Mouse (Mus musculus) B cell, adult 2 months (primary cell): ENCODE measurements around the gene Gjc3.
A peak's percentile ranks its signal among the peaks of the same experiment; 100 is the strongest.
"Not testable (repeated sequence)": the region's sequence is repeated elsewhere in the genome, so short reads cannot be mapped to it uniquely, and the experiment has no call there.

ENCODE experiments used
- DNase-seq, 2 experiments: peaks; one replicate each; pipeline ENCODE4 v3.0.0; 2022

Gjc3 gene

GRCm38 (mm10) chr5:137962945-137963344, at the start of gene Gjc3:
Gene Gjc3 (minus strand): TSS chr5:137963098.
- no peak for DNase-seq

GRCm38 (mm10) chr5:138012382-138012781, 49.5 kb upstream of the Gjc3 start:
- no peak for DNase-seq

- DNase-seq = no peak
Observed at GRCm38 (mm10) chr5:138009437-138009836, 46.5 kb upstream of the Gjc3 start.

GRCm38 (mm10) chr5:137986351-137986750, 23.5 kb upstream of the Gjc3 start:
- DNase-seq = no peak

- no peak for DNase-seq
Observed at GRCm38 (mm10) chr5:137981300-137981699, 18.4 kb upstream of the Gjc3 start, which contains the start of gene Azgp1. Gene Azgp1 (plus strand): TSS chr5:137981520.

- no peak for DNase-seq
Observed at GRCm38 (mm10) chr5:137979081-137979480, 16.2 kb upstream of the Gjc3 start.

- DNase-seq = no peak
Observed at GRCm38 (mm10) chr5:137977291-137977690, 14.4 kb upstream of the Gjc3 start.

- DNase-seq = no peak
Observed at GRCm38 (mm10) chr5:137975434-137975833, 12.5 kb upstream of the Gjc3 start.

- no peak for DNase-seq
Observed at GRCm38 (mm10) chr5:137974724-137975123, 11.8 kb upstream of the Gjc3 start.

- no peak for DNase-seq
Observed at GRCm38 (mm10) chr5:137973738-137974137, 10.8 kb upstream of the Gjc3 start.

GRCm38 (mm10) chr5:137973161-137973560, 10.3 kb upstream of the Gjc3 start:
- no peak for DNase-seq

- no peak for DNase-seq
Observed at GRCm38 (mm10) chr5:137966492-137966891, 3.6 kb upstream of the Gjc3 start.

- no peak for DNase-seq
Observed at GRCm38 (mm10) chr5:137956404-137956803, 6.5 kb downstream of the Gjc3 start.

- peak in 1 of 2 experiments; percentile 3 for DNase-seq
Observed at GRCm38 (mm10) chr5:137951218-137951617, 11.7 kb downstream of the Gjc3 start.

- no peak for DNase-seq
Observed at GRCm38 (mm10) chr5:137947303-137947702, 15.6 kb downstream of the Gjc3 start.

- DNase-seq = no peak
Observed at GRCm38 (mm10) chr5:137943133-137943532, 19.8 kb downstream of the Gjc3 start.

- no peak for DNase-seq
Observed at GRCm38 (mm10) chr5:137940948-137941347, 21.9 kb downstream of the Gjc3 start.

GRCm38 (mm10) chr5:137937238-137937637, 25.7 kb downstream of the Gjc3 start:
- no peak for DNase-seq

GRCm38 (mm10) chr5:137936486-137936885, 26.4 kb downstream of the Gjc3 start:
- no peak for DNase-seq

GRCm38 (mm10) chr5:137933934-137934333, 29.0 kb downstream of the Gjc3 start:
- not testable (repeated sequence) for DNase-seq

- DNase-seq = no peak
Observed at GRCm38 (mm10) chr5:137928439-137928838, 34.5 kb downstream of the Gjc3 start.

- no peak for DNase-seq
Observed at GRCm38 (mm10) chr5:137922171-137922570, 40.7 kb downstream of the Gjc3 start.

- no peak for DNase-seq
Observed at GRCm38 (mm10) chr5:137921532-137921931, 41.4 kb downstream of the Gjc3 start, which contains the start of gene Cyp3a13. Gene Cyp3a13 (minus strand): TSS chr5:137921619.

GRCm38 (mm10) chr5:137915550-137915949, 47.3 kb downstream of the Gjc3 start:
- DNase-seq = no peak

- DNase-seq = no peak
Observed at GRCm38 (mm10) chr5:137914508-137914907, 48.4 kb downstream of the Gjc3 start.
